Mouse (Mus musculus): ENCODE results near the gene Helz.
"Not testable (repeated sequence)": the region's sequence is repeated elsewhere in the genome, so short reads cannot be mapped to it uniquely, and the experiment has no call there.

Gene Helz

GRCm38 (mm10) chr11:107547351-107548203, at the start of gene Helz:
Gene Helz, plus strand, starts transcription at chr11:107547930.
- ATAC-seq (ENCODE audit: low TSS enrichment) = peak; percentile 83

GRCm38 (mm10) chr11:107502801-107503200, 44.9 kb upstream of the Helz start:
- no peak for ATAC-seq (ENCODE audit: low TSS enrichment)

GRCm38 (mm10) chr11:107504364-107504763, 43.4 kb upstream of the Helz start:
- ATAC-seq (ENCODE audit: low TSS enrichment) = not testable (repeated sequence)

- ATAC-seq (ENCODE audit: low TSS enrichment) = peak; percentile 69; the same call in 1 of the 2 replicates
These were observed 41.5 kb upstream of the Helz start for GRCm38 (mm10) chr11:107506260-107506659.

GRCm38 (mm10) chr11:107509631-107510338, 37.9 kb upstream of the Helz start:
- peak; percentile 80 for ATAC-seq (ENCODE audit: low TSS enrichment)

GRCm38 (mm10) chr11:107510362-107511269, 37.1 kb upstream of the Helz start:
- no peak for ATAC-seq (ENCODE audit: low TSS enrichment)

GRCm38 (mm10) chr11:107511954-107512353, 35.8 kb upstream of the Helz start:
- not testable (repeated sequence) for ATAC-seq (ENCODE audit: low TSS enrichment)

- ATAC-seq (ENCODE audit: low TSS enrichment) = no peak
These were observed 34.7 kb upstream of the Helz start for GRCm38 (mm10) chr11:107513047-107513446.

GRCm38 (mm10) chr11:107516387-107516786, 31.3 kb upstream of the Helz start:
- ATAC-seq (ENCODE audit: low TSS enrichment) = no peak

- ATAC-seq (ENCODE audit: low TSS enrichment) = no peak
These were observed 28.9 kb upstream of the Helz start for GRCm38 (mm10) chr11:107518645-107519429.

GRCm38 (mm10) chr11:107521153-107521552, 26.6 kb upstream of the Helz start:
- no peak for ATAC-seq (ENCODE audit: low TSS enrichment)

- no peak for ATAC-seq (ENCODE audit: low TSS enrichment)
These were observed 22.8 kb upstream of the Helz start for GRCm38 (mm10) chr11:107524966-107525365.

GRCm38 (mm10) chr11:107527632-107528031, 20.1 kb upstream of the Helz start:
- ATAC-seq (ENCODE audit: low TSS enrichment) = no peak

- ATAC-seq (ENCODE audit: low TSS enrichment) = no peak
These were observed 18.4 kb upstream of the Helz start for GRCm38 (mm10) chr11:107529320-107529719.

- no peak for ATAC-seq (ENCODE audit: low TSS enrichment)
These were observed 16.3 kb upstream of the Helz start for GRCm38 (mm10) chr11:107531445-107531844.

GRCm38 (mm10) chr11:107532271-107532670, 15.5 kb upstream of the Helz start:
- ATAC-seq (ENCODE audit: low TSS enrichment) = no peak

- ATAC-seq (ENCODE audit: low TSS enrichment) = no peak
These were observed 8.7 kb upstream of the Helz start for GRCm38 (mm10) chr11:107538994-107539393.

GRCm38 (mm10) chr11:107540339-107540738, 7.4 kb upstream of the Helz start:
- ATAC-seq (ENCODE audit: low TSS enrichment) = no peak

- ATAC-seq (ENCODE audit: low TSS enrichment) = no peak
These were observed 1.8 kb upstream of the Helz start for GRCm38 (mm10) chr11:107545747-107546476.

GRCm38 (mm10) chr11:107546667-107547301, 946 bp upstream of the Helz start:
- ATAC-seq (ENCODE audit: low TSS enrichment) = no peak

Measured in frontal cortex, adult (tissue).